Mouse (Mus musculus) hindbrain, embryonic 13.5 days (tissue): Measurements from ENCODE around the gene Mlph. TPM values are rescaled to one million over a fixed set of nuclear protein-coding genes. Genes with fewer than 3 reads are reported as not detected.

Experiments
- ATAC-seq: fragments of 200-750 bp; cut with Nextera tagmentation; 2 replicates; pipeline ENCODE4 v1.8.0; 2017; ENCODE audit warnings: moderate TSS enrichment; ENCODE audit not compliant: low FRiP score
- H3K27ac ChIP-seq: fragments of 300-500 bp; sonication (generic); 2 replicates; pipeline ENCODE4 v1.5.1; 2015; ENCODE audit warnings: inconsistent platforms, mild to moderate bottlenecking, moderate library complexity
- H3K27me3 ChIP-seq: fragments of 300-500 bp; sonication (generic); 2 replicates; pipeline ENCODE4 v1.6.1; 2015; ENCODE audit warnings: mild to moderate bottlenecking, inconsistent platforms
- H3K36me3 ChIP-seq: fragments of 300-500 bp; sonication (generic); 2 replicates; pipeline ENCODE4 v1.6.1; 2015; ENCODE audit warnings: mild to moderate bottlenecking, inconsistent platforms
- H3K4me1 ChIP-seq: fragments of 300-500 bp; sonication (generic); replicated peaks from 2 replicates; pipeline ENCODE4 v1.6.1; 2015; ENCODE audit warnings: inconsistent platforms
- H3K4me2 ChIP-seq: fragments of 300-500 bp; sonication (generic); 2 replicates; pipeline ENCODE4 v1.6.1; 2015; ENCODE audit warnings: inconsistent platforms, mild to moderate bottlenecking, moderate library complexity
- H3K4me3 ChIP-seq: fragments of 300-500 bp; sonication (generic); 2 replicates; pipeline ENCODE4 v1.5.1; 2015; ENCODE audit warnings: mild to moderate bottlenecking, inconsistent platforms
- H3K9ac ChIP-seq: fragments of 300-500 bp; sonication (generic); 2 replicates; pipeline ENCODE4 v1.6.1; 2015; ENCODE audit warnings: mild to moderate bottlenecking, inconsistent platforms
- H3K9me3 ChIP-seq: fragments of 300-500 bp; sonication (generic); 2 replicates; pipeline ENCODE4 v1.6.1; 2016; ENCODE audit warnings: inconsistent platforms
- WGBS: fragments of 180-500 bp; shearing (Covaris S2); methylation state at CpG from one replicate; pipeline ENCODE4 v1.1.7; 2015; 5-methylcytosine and 5-hydroxymethylcytosine counted together
- polyA plus RNA-seq: library from polyadenylated mRNA; unstranded; fragments of >200 nt; fragmentation: Nextera tagmentation; extraction: Ambion mirVana; gene quantifications from 2 replicates; pipeline ENCODE4 v1.2.1, GENCODE M21; 2015

The Mlph gene
- 0.04 and 0.17 TPM in 2 replicates for polyA plus RNA-seq

DNA sequence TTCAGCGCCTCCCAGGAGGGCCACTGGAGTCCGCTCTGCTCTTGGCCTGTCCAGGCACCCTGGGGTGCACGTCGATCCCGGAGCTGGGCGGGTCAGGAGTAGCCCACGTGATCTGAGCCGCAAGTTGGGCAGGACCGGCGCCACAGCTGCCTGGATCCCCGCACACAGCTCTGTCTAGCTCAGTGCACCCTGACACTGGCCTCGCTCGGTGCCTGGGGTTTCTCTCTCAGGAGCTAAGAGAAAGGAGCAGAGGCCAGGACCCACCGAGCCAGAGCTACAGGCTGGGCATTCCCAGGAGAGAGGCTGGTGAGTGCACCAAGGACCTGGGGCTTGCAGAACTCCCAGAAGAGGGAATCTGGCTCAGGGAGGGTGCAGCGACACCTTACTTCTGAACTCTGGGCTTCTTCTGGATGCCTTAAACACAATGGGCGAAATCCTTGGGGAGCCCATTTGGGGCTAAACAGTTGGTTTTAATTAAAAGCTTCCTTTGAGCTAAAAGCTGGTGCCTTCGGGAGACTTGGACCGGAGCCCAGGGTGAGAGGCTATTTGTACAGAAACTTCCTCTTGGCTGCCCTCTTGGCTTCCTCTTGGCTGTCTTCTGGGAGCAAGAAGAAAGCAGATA lies at the start of gene Mlph:
Gene Mlph (plus strand): TSS at position 138 of the 622 bp plus-strand sequence.
- Histone ChIP-seq H3K27ac (no peak within 1 kb of the TSS), H3K4me3 (peak within 1 kb of the TSS; percentile 12; the same call in 1 of the 2 replicates), H3K9me3 (peaks cover 12% of the 10 kb centered on the region), H3K4me2 (peak within 1 kb of the TSS; percentile 48), H3K36me3 (no peaks in the 10 kb centered on the region), H3K27me3 (peaks cover 34% of the 10 kb centered on the region), H3K4me1 (peaks cover 11% of the 10 kb centered on the region), H3K9ac (0 out of 2 replicates have a peak within 1 kb of the TSS, but pooled peaks have one; percentile 19)
- ATAC-seq = no peak
- 13% methylated on average over 18 of the region's 18 CpGs for WGBS

GRCm38 (mm10) chr1:90866734-90867133 lies 48.2 kb upstream of the Mlph start:
- 92% methylated on average over 7 of the region's 7 CpGs for WGBS
- no peak for ATAC-seq

GRCm38 (mm10) chr1:90870581-90870980 lies 44.3 kb upstream of the Mlph start:
- Histone ChIP-seq H3K36me3 (no peaks in the 10 kb centered on the region), H3K9me3 (0 out of 2 replicates have a peak, but pooled peaks cover 4% of the 10 kb centered on the region), H3K9ac (no peak overlapping the region), H3K4me1 (no peaks in the 10 kb centered on the region), H3K27me3 (no peaks in the 10 kb centered on the region), H3K4me2 (no peak overlapping the region), H3K27ac (no peak overlapping the region), H3K4me3 (no peak overlapping the region)
- 88% methylated on average over 2 of the region's 2 CpGs for WGBS
- ATAC-seq = no peak

More at GRCm38 (mm10) chr1:90866734-90867133, 48.2 kb upstream of the Mlph start:
- Histone ChIP-seq H3K4me1 (no peaks in the 10 kb centered on the region), H3K9ac (no peak overlapping the region), H3K27ac (no peak overlapping the region), H3K27me3 (no peaks in the 10 kb centered on the region), H3K4me3 (no peak overlapping the region), H3K9me3 (0 out of 2 replicates have a peak, but pooled peaks cover 1% of the 10 kb centered on the region), H3K36me3 (no peaks in the 10 kb centered on the region), H3K4me2 (no peak overlapping the region)

GRCm38 (mm10) chr1:90875371-90875770 lies 39.5 kb upstream of the Mlph start:
- 0 out of 2 replicates have a peak, but pooled peaks cover 4% of the 10 kb centered on the region for H3K9me3 ChIP-seq
- no peaks in the 10 kb centered on the region for H3K36me3 ChIP-seq
- no peaks in the 10 kb centered on the region for H3K27me3 ChIP-seq
- ATAC-seq = no peak
- no peak overlapping the region for H3K4me2 ChIP-seq
- 91% methylated on average over 8 of the region's 8 CpGs for WGBS
- no peak overlapping the region for H3K4me3 ChIP-seq
- H3K27ac ChIP-seq = no peak overlapping the region
- no peak overlapping the region for H3K9ac ChIP-seq
- H3K4me1 ChIP-seq = no peaks in the 10 kb centered on the region

GRCm38 (mm10) chr1:90875961-90876360 lies 38.9 kb upstream of the Mlph start:
- Histone ChIP-seq H3K4me2 (no peak overlapping the region), H3K36me3 (no peaks in the 10 kb centered on the region), H3K27me3 (no peaks in the 10 kb centered on the region), H3K27ac (no peak overlapping the region), H3K9ac (no peak overlapping the region), H3K4me1 (no peaks in the 10 kb centered on the region), H3K9me3 (0 out of 2 replicates have a peak, but pooled peaks cover 4% of the 10 kb centered on the region), H3K4me3 (no peak overlapping the region)
- ATAC-seq = no peak
- 41% methylated on average over 2 of the region's 2 CpGs for WGBS

DNA sequence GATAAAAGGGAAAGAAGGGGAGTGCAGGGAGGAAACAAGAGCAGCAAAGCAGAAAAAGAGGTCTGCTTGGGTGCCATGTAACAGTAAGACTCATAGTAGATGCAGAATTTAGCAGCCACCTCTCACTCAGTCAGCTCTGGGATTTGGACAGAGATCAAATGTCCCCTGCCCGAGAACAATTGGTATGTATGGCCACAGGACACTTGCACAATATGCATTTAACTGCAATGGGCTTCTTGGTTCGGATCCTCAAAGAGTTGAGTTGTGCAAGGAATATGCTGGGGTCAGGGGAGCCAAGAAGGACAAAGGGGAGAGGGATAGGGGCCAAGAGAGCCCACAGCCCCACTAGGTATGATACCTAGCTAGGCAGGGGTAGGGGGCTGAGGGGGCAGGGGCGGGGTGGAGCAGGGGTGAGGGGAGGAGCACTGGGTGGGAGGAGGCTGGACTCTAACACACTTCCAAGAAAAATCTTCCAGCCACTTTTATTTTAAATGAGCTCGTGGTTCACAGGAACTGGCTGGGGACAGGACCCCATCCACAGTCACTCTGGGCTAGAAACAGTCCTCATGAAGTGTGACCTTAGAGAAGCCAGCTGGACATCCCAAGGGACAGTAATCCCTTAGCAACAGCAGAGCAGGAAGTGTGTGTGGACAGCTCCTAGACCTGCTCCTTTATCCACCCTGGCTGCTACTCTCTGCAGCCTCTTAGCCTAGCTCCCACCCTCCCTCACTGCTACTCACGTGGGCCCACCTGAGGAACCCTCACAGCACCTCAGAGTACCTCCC lies 38.2 kb upstream of the Mlph start:
- Histone ChIP-seq H3K4me3 (no peak overlapping the region), H3K4me2 (no peak overlapping the region), H3K4me1 (no peaks in the 10 kb centered on the region), H3K9ac (no peak overlapping the region), H3K27me3 (no peaks in the 10 kb centered on the region), H3K27ac (no peak overlapping the region), H3K9me3 (0 out of 2 replicates have a peak, but pooled peaks cover 4% of the 10 kb centered on the region), H3K36me3 (no peaks in the 10 kb centered on the region)
- no peak for ATAC-seq
- 78% methylated on average over 5 of the region's 5 CpGs for WGBS

DNA sequence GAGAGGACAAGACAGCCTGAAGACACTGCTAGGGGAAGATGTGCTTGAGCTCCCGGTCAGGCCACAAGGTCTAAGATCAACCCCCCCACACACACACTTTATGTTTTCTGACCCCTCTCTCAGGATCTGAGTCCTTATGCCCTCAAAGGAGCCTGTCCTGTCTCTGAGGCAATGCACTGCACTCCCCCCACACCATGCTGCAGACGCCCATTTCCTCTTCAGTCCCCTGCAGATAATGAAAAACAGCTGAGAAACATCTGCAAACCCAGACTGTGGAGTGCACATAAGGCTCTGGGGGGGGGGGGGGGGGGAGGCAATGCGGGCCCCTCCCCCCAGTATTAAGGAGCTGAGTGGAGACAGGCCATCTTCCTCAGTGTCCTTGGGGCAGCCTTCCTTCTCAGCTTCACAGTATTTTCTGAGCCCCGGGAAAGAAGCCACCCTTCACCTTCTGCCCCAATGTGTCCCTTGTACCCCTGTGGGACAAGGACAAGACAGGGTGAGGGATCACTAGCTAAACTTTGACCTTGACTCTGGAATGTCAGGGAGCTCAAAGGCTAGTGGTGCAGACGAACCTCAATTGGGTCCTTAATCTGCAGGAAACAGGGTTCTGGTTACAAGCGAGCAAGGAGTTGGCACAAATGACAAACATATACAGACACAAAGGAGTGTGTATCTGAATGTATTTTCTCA lies 29.0 kb upstream of the Mlph start:
- Histone ChIP-seq H3K36me3 (no peaks in the 10 kb centered on the region), H3K27me3 (no peaks in the 10 kb centered on the region), H3K4me3 (no peak overlapping the region), H3K4me1 (no peaks in the 10 kb centered on the region), H3K9me3 (peaks cover 11% of the 10 kb centered on the region), H3K9ac (no peak overlapping the region), H3K27ac (no peak overlapping the region), H3K4me2 (no peak overlapping the region)
- ATAC-seq = no peak
- WGBS = 73% methylated on average over 5 of the region's 6 CpGs

- H3K9ac ChIP-seq = no peak overlapping the region
- 71% methylated on average over 3 of the region's 3 CpGs for WGBS
- peaks cover 13% of the 10 kb centered on the region; the same call in 1 of the 2 replicates for H3K9me3 ChIP-seq
- ATAC-seq = no peak
- H3K4me3 ChIP-seq = no peak overlapping the region
- no peaks in the 10 kb centered on the region for H3K36me3 ChIP-seq
- H3K27me3 ChIP-seq = no peaks in the 10 kb centered on the region
- no peak overlapping the region for H3K4me2 ChIP-seq
- H3K4me1 ChIP-seq = peaks cover 10% of the 10 kb centered on the region; the same call in 1 of the 2 replicates
- no peak overlapping the region for H3K27ac ChIP-seq
Measured at GRCm38 (mm10) chr1:90894521-90894920, 20.4 kb upstream of the Mlph start.

GRCm38 (mm10) chr1:90895004-90895403 lies 19.9 kb upstream of the Mlph start:
- no peak overlapping the region for H3K4me3 ChIP-seq
- no peak overlapping the region for H3K27ac ChIP-seq
- no peak overlapping the region for H3K4me2 ChIP-seq
- H3K9ac ChIP-seq = no peak overlapping the region
- no peak for ATAC-seq
- no peaks in the 10 kb centered on the region for H3K27me3 ChIP-seq
- peaks cover 12% of the 10 kb centered on the region; the same call in 1 of the 2 replicates for H3K9me3 ChIP-seq
- H3K36me3 ChIP-seq = no peaks in the 10 kb centered on the region
- 87% methylated on average over 3 of the region's 3 CpGs for WGBS
- peaks cover 10% of the 10 kb centered on the region; the same call in 1 of the 2 replicates for H3K4me1 ChIP-seq

- ATAC-seq = no peak
- H3K4me2 ChIP-seq = no peak overlapping the region
- 91% methylated on average over 4 of the region's 4 CpGs for WGBS
Measured at GRCm38 (mm10) chr1:90896281-90896680, 18.6 kb upstream of the Mlph start.

GRCm38 (mm10) chr1:90896741-90897361 lies 18.0 kb upstream of the Mlph start:
- no peaks in the 10 kb centered on the region for H3K9me3 ChIP-seq
- H3K36me3 ChIP-seq = no peaks in the 10 kb centered on the region
- ATAC-seq = peak; percentile 54
- peaks cover 10% of the 10 kb centered on the region; the same call in 1 of the 2 replicates for H3K4me1 ChIP-seq
- no peak overlapping the region for H3K27ac ChIP-seq
- no peak overlapping the region for H3K4me3 ChIP-seq
- H3K27me3 ChIP-seq = no peaks in the 10 kb centered on the region
- 49% methylated on average over 14 of the region's 14 CpGs for WGBS
- H3K4me2 ChIP-seq = no peak overlapping the region
- no peak overlapping the region for H3K9ac ChIP-seq

More at GRCm38 (mm10) chr1:90896281-90896680, 18.6 kb upstream of the Mlph start:
- no peak overlapping the region for H3K4me3 ChIP-seq
- no peaks in the 10 kb centered on the region for H3K36me3 ChIP-seq
- H3K4me1 ChIP-seq = peaks cover 10% of the 10 kb centered on the region; the same call in 1 of the 2 replicates
- H3K9me3 ChIP-seq = peaks cover 2% of the 10 kb centered on the region; the same call in 1 of the 2 replicates
- no peak overlapping the region for H3K27ac ChIP-seq
- H3K27me3 ChIP-seq = no peaks in the 10 kb centered on the region
- H3K9ac ChIP-seq = no peak overlapping the region
